In genomic region chr15:92994191-92994671, GRCm38 (mm10) we compare ENCODE assay signal across 11 mouse cellular contexts.
DNase-seq lines count a peak whose midpoint lies in the region; ATAC-seq lines count a peak whose summit lies in the region.
"Had no signal": no experiment of that assay in that cellular context is flagged by ENCODE, and none has a peak within 500 bp of the region (broad histone marks: within the 10 kb centered on the region; RNA-seq: fewer than 3 reads in every experiment).

No protein-coding gene starts in this region.

- H3K27ac ChIP-seq in kidney, embryonic 15.5 days: peak overlapping the region; percentile 41
- H3K27ac ChIP-seq: left cerebral cortex, adult 2 months had no signal

- H3K27me3 ChIP-seq in kidney, embryonic 15.5 days: no peaks in the 10 kb centered on the region

- peak; percentile 80 for ATAC-seq in kidney, embryonic 15.5 days (replicated peaks; ENCODE audit: low FRiP score)

- H3K4me1 ChIP-seq in kidney, embryonic 15.5 days: no peaks in the 10 kb centered on the region

- no peak overlapping the region for H3K9ac ChIP-seq in kidney, embryonic 15.5 days

- no peak overlapping the region for H3K4me3 ChIP-seq in kidney, embryonic 15.5 days (replicated peaks)
- H3K4me3 ChIP-seq: left cerebral cortex, adult 2 months had no signal

- no peaks in the 10 kb centered on the region for H3K36me3 ChIP-seq in kidney, embryonic 15.5 days

- H3K4me2 ChIP-seq in kidney, embryonic 15.5 days: no peak overlapping the region

- H3K9me3 ChIP-seq in kidney, embryonic 15.5 days (replicated peaks): no peaks in the 10 kb centered on the region

- DNase-seq in kidney, postnatal 25 days: no peak
- DNase-seq in right cerebral cortex, postnatal 4 days: peak; percentile 20
- DNase-seq in right cerebral cortex, postnatal 25 days: no peak
- peak; percentile 47 for DNase-seq in lung, postnatal 10 days
- no peak for DNase-seq in spleen, postnatal 36 days (ENCODE audit: low spot score in 2 of 2)
- no peak for DNase-seq in cerebellum, adult 18-20 months
- DNase-seq: embryo, embryonic 11 days; heart, postnatal 4 days; thymus, postnatal 36 days had no signal

- WGBS in kidney, embryonic 15.5 days: 35% methylated on average over 11 of the region's 11 CpGs

Comparison
In these comparisons a context has a peak if more than half of its experiments do, and no peak if none do; other contexts are left out.
1. DNase-seq: peak in right cerebral cortex, postnatal 4 days (single experiment) and lung, postnatal 10 days (single experiment); none in kidney, postnatal 25 days (0 of 2), right cerebral cortex, postnatal 25 days (single experiment), spleen, postnatal 36 days (0 of 2) and cerebellum, adult 18-20 months (0 of 2).